Mouse (Mus musculus) A20 (cell line): ENCODE data around the gene Best2.
A peak's percentile ranks its signal among the peaks of the same experiment; 100 is the strongest.

Experiments used
- DNase-seq: peaks from one replicate; pipeline ENCODE4 v3.0.0-alpha.2; 2011; ENCODE audit warnings: low read depth, low spot score

Gene Best2

DNA sequence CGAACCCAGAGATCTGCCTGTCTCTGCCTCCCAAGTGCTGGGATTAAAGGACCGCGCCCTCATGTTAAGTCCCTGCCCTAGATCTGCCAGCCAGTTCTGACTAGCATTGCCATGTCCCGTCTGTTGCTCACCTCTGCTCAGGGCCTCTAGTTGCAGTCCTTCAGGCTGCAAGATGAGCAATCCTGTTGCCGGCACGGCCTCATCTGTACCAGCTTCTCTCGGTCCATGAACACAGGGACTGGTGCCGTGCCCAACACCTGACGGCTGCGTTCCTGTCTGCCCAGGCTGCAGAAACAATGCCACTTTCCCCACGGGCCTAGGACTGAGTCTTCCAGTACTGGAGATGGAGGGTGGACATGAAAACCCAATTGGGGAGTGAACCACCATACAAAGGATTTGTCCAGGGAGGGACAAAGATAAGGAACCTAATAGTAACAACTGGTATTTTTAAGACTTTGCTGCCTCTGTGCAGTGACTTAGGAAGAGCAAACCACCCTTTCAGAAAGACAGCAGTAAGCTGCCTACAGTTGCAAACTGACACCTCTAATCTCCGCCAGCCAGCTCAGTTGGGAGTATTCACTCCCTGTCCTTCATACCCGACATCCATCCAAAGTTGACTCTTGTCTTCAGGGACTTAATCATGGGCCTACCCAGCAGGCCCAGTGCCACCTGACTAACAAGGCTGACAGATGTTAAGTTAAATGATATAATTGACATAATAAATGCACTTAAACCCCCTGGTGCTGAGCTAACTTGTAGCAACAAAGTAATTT, 46.6 kb downstream of the Best2 start:
- no peak for DNase-seq

DNA sequence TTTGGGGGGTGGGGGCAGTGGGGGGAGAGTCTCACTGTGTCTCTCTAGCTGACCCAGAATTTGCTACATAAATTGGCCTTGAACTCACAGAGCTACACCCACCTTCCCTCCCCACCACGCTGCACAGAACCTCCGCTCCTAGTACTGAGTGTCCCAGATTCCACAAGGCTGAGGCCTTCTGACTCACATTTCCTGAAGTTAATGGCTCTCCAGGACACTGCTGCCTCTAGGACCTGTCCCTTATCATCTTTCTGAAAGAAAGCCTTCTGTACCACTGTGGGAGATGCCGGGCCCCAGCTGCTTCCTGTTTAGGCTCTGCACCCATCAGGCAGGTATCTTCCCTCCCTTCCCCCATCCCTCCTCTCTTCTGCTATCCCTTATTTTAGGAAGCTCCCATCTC, 47.7 kb downstream of the Best2 start:
- DNase-seq: peak; percentile 25

DNA sequence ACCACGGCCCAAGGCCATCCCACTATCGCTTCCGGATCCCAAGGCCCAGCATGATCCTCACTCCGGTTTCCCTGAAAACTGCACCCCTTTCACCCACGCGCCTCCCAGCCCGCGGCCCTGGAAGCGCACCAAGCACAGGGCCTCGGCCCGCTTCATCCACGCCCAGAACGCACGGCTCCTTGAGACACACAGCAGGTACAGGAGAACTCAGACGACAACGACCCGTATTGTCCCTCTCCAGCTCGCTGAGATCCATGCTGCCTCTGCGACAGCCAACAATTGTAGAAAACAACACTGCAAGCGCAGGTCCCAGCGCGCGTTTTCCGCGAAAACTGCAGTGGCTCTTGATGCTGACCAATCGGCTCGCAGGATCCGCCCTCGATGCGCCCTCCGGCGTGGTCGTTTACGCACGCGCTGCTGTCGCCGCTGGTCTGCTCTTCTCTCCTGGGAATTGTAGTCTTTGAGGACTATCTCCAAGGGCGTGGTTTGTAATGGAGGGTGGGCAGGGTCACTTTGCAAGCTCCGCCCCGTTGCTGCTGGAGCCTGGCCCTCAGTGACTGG, 48.5 kb downstream of the Best2 start:
- peak; percentile 99 for DNase-seq

GRCm38 (mm10) chr8:84963952-84964351, 50.4 kb downstream of the Best2 start:
- peak; percentile 26 for DNase-seq

GRCm38 (mm10) chr8:84959811-84960210, 54.5 kb downstream of the Best2 start:
- DNase-seq: no peak
